Mouse (Mus musculus) ovary, adult 18-20 months (tissue): ENCODE measurements around the gene Olfr1104.

Source experiments
- DNase-seq: peaks from one replicate; pipeline ENCODE4 v3.0.0; 2022; ENCODE audit warnings: low spot score, mixed read lengths

Olfr1104 gene

GRCm38 (mm10) chr2:87026980-87027379 is at the start of gene Olfr1104:
Olfr1104 (minus strand) TSS chr2:87027080.
- no peak for DNase-seq

- DNase-seq, result no peak
These were observed 48.8 kb upstream of the Olfr1104 start, which contains the start of gene Olfr1107 for GRCm38 (mm10) chr2:87075717-87076116. Olfr1107 (minus strand) TSS chr2:87075817.

GRCm38 (mm10) chr2:87052173-87052572 is 25.3 kb upstream of the Olfr1104 start, which contains the start of gene Olfr1106:
Olfr1106 (minus strand) TSS chr2:87052273.
- DNase-seq, result no peak

GRCm38 (mm10) chr2:87036431-87036830 is 9.6 kb upstream of the Olfr1104 start, which contains the start of gene Olfr1105:
Olfr1105 (minus strand) TSS chr2:87036531.
- DNase-seq, result no peak

- DNase-seq, result no peak
These were observed 28.8 kb downstream of the Olfr1104 start, which contains the start of gene Olfr1102 for GRCm38 (mm10) chr2:86998098-86998497. Olfr1102 (plus strand) TSS chr2:86998398.

- DNase-seq, result no peak
These were observed 35.8 kb downstream of the Olfr1104 start, which contains the start of gene Olfr1101 for GRCm38 (mm10) chr2:86991121-86991520. Olfr1101 (minus strand) TSS chr2:86991221.

- no peak for DNase-seq
These were observed 47.0 kb downstream of the Olfr1104 start, which contains the start of gene Olfr1100 for GRCm38 (mm10) chr2:86979854-86980253. Olfr1100 (minus strand) TSS chr2:86979954.
